Mouse (Mus musculus): ENCODE results near the gene Fzd4. TPM values are rescaled to one million over a fixed set of nuclear protein-coding genes. Genes with fewer than 3 reads are reported as not detected.

Fzd4 gene
- polyA plus RNA-seq, 1 experiment from 2014 or later = 5.7 TPM

Other genes starting within 250 kb of the Fzd4 start
- 24.0 and 26.0 TPM in 2 replicates for gene Tmem135, start 133 bp upstream of the Fzd4 start, polyA plus RNA-seq (2015; fragmentation: Nextera tagmentation; extraction: Ambion mirVana)
- 105 and 109 TPM in 2 replicates for gene Prss23, start 122.8 kb downstream of the Fzd4 start, polyA plus RNA-seq (2015; fragmentation: Nextera tagmentation; extraction: Ambion mirVana)
- 2.1 and 3.7 TPM in 2 replicates for gene Me3, start 228.0 kb downstream of the Fzd4 start, polyA plus RNA-seq (2015; fragmentation: Nextera tagmentation; extraction: Ambion mirVana)